Comparison of ENCODE assay signal across 22 mouse cellular contexts in genomic region chr8:119128266-119128665, GRCm38 (mm10).
DNase-seq lines count a peak whose midpoint lies in the region; ATAC-seq and TF ChIP-seq lines count a peak whose summit lies in the region.
"Had no signal": no experiment of that assay in that cellular context is flagged by ENCODE, and none has a peak within 500 bp of the region (broad histone marks: within the 10 kb centered on the region; RNA-seq: fewer than 3 reads in every experiment).

No protein-coding gene starts in this region.

- H3K4me3 ChIP-seq in forebrain, embryonic 15.5 days = no peak overlapping the region
- H3K4me3 ChIP-seq in forebrain, embryonic 12.5 days (replicated peaks) = no peak overlapping the region
- H3K4me3 ChIP-seq in intestine, embryonic 14.5 days (ENCODE audit: low read depth, low read length) = no peak overlapping the region
- no peak overlapping the region for H3K4me3 ChIP-seq in intestine, postnatal 0 days (ENCODE audit: low read depth, low read length)
- H3K4me3 ChIP-seq in midbrain, embryonic 15.5 days = no peak overlapping the region
- H3K4me3 ChIP-seq in neural tube, embryonic 15.5 days (replicated peaks) = no peak overlapping the region
- H3K4me3 ChIP-seq: heart, embryonic 10.5 days; liver, embryonic 13.5 days; megakaryocyte, embryonic 14.5 days had no signal

- 84% methylated on average over 3 of the region's 3 CpGs for WGBS in forebrain, embryonic 15.5 days
- WGBS in forebrain, embryonic 12.5 days = 76% methylated on average over 3 of the region's 3 CpGs
- WGBS in intestine, embryonic 14.5 days = 43% methylated on average over 3 of the region's 3 CpGs
- whole genome bisulfite sequencing in intestine, postnatal 0 days = 61% methylated on average over 3 of the region's 3 CpGs
- 60% methylated on average over 3 of the region's 3 CpGs for WGBS in midbrain, embryonic 15.5 days
- WGBS in neural tube, embryonic 15.5 days = 42% methylated on average over 3 of the region's 3 CpGs

- H3K9me3 ChIP-seq in forebrain, embryonic 15.5 days = no peaks in the 10 kb centered on the region
- H3K9me3 ChIP-seq in forebrain, embryonic 12.5 days = no peaks in the 10 kb centered on the region; the same call in 1 of the 2 replicates
- no peaks in the 10 kb centered on the region for H3K9me3 ChIP-seq in intestine, embryonic 14.5 days (ENCODE audit: control insufficient read depth, low read length)
- no peaks in the 10 kb centered on the region for H3K9me3 ChIP-seq in intestine, postnatal 0 days (ENCODE audit: control insufficient read depth)
- H3K9me3 ChIP-seq in midbrain, embryonic 15.5 days = no peaks in the 10 kb centered on the region
- no peaks in the 10 kb centered on the region for H3K9me3 ChIP-seq in neural tube, embryonic 15.5 days (replicated peaks)
- H3K9me3 ChIP-seq: heart, embryonic 10.5 days had no signal

- H3K4me1 ChIP-seq in forebrain, embryonic 15.5 days = peaks cover 13% of the 10 kb centered on the region
- 0 out of 2 replicates have a peak, but pooled peaks cover 3% of the 10 kb centered on the region for H3K4me1 ChIP-seq in forebrain, embryonic 12.5 days
- peaks cover 3% of the 10 kb centered on the region for H3K4me1 ChIP-seq in intestine, embryonic 14.5 days (replicated peaks; ENCODE audit: control insufficient read depth, insufficient read depth, low read length)
- H3K4me1 ChIP-seq in intestine, postnatal 0 days (replicated peaks; ENCODE audit: control insufficient read depth, insufficient read depth, low read length) = no peaks in the 10 kb centered on the region
- H3K4me1 ChIP-seq in midbrain, embryonic 15.5 days = peaks cover 10% of the 10 kb centered on the region
- peaks cover 12% of the 10 kb centered on the region for H3K4me1 ChIP-seq in neural tube, embryonic 15.5 days
- H3K4me1 ChIP-seq: liver, embryonic 13.5 days; megakaryocyte, embryonic 14.5 days had no signal

- no peak overlapping the region for H3K4me2 ChIP-seq in forebrain, embryonic 15.5 days (replicated peaks)
- H3K4me2 ChIP-seq in forebrain, embryonic 12.5 days = no peak overlapping the region
- H3K4me2 ChIP-seq in intestine, embryonic 14.5 days (ENCODE audit: low read length) = no peak overlapping the region
- no peak overlapping the region for H3K4me2 ChIP-seq in intestine, postnatal 0 days (replicated peaks; ENCODE audit: low read depth)
- H3K4me2 ChIP-seq in midbrain, embryonic 15.5 days = no peak overlapping the region
- H3K4me2 ChIP-seq in neural tube, embryonic 15.5 days = no peak overlapping the region
- H3K4me2 ChIP-seq: liver, embryonic 13.5 days; lung, embryonic 14.5 days had no signal

- no peaks in the 10 kb centered on the region for H3K27me3 ChIP-seq in forebrain, embryonic 15.5 days
- no peaks in the 10 kb centered on the region for H3K27me3 ChIP-seq in forebrain, embryonic 12.5 days
- H3K27me3 ChIP-seq in intestine, embryonic 14.5 days (replicated peaks; ENCODE audit: control insufficient read depth, insufficient read depth, low read length) = no peaks in the 10 kb centered on the region
- H3K27me3 ChIP-seq in intestine, postnatal 0 days (replicated peaks; ENCODE audit: control insufficient read depth, insufficient read depth, low read length) = no peaks in the 10 kb centered on the region
- no peaks in the 10 kb centered on the region for H3K27me3 ChIP-seq in midbrain, embryonic 15.5 days (replicated peaks)
- no peaks in the 10 kb centered on the region for H3K27me3 ChIP-seq in neural tube, embryonic 15.5 days (replicated peaks)
- H3K27me3 ChIP-seq: liver, embryonic 13.5 days; megakaryocyte, embryonic 14.5 days had no signal

- H3K27ac ChIP-seq in forebrain, embryonic 15.5 days (replicated peaks) = peak overlapping the region; percentile 11; the same call in 1 of the 2 replicates
- H3K27ac ChIP-seq in forebrain, embryonic 12.5 days = no peak overlapping the region
- H3K27ac ChIP-seq in intestine, embryonic 14.5 days (ENCODE audit: low read depth) = no peak overlapping the region
- no peak overlapping the region for H3K27ac ChIP-seq in intestine, postnatal 0 days (ENCODE audit: low read depth, low read length)
- H3K27ac ChIP-seq in midbrain, embryonic 15.5 days = peak overlapping the region; percentile 9; the same call in 1 of the 2 replicates
- peak overlapping the region; percentile 70 for H3K27ac ChIP-seq in neural tube, embryonic 15.5 days (replicated peaks)
- H3K27ac ChIP-seq: heart, embryonic 10.5 days; liver, embryonic 13.5 days had no signal

- no peak for TF ChIP-seq CTCF in intestine, postnatal 0 days (IDR thresholded peaks at IDR 0.05; ENCODE audit: low read depth)

- H3K36me3 ChIP-seq in forebrain, embryonic 15.5 days = no peaks in the 10 kb centered on the region
- H3K36me3 ChIP-seq in forebrain, embryonic 12.5 days (replicated peaks) = no peaks in the 10 kb centered on the region
- H3K36me3 ChIP-seq in intestine, embryonic 14.5 days (ENCODE audit: control insufficient read depth, insufficient read depth, low read length) = no peaks in the 10 kb centered on the region
- H3K36me3 ChIP-seq in intestine, postnatal 0 days (ENCODE audit: control insufficient read depth, insufficient read depth) = no peaks in the 10 kb centered on the region
- no peaks in the 10 kb centered on the region for H3K36me3 ChIP-seq in midbrain, embryonic 15.5 days (replicated peaks)
- H3K36me3 ChIP-seq in neural tube, embryonic 15.5 days = no peaks in the 10 kb centered on the region
- H3K36me3 ChIP-seq: heart, embryonic 10.5 days; liver, embryonic 13.5 days had no signal

- no peak for DNase-seq in intestine, embryonic 14.5 days (ENCODE audit: low spot score)
- no peak for DNase-seq in adrenal gland, postnatal 14 days
- no peak for DNase-seq in ovary, postnatal 36 days (ENCODE audit: low spot score)
- DNase-seq: adrenal gland, postnatal 36 days; cerebellum, adult 9-11 months; kidney, adult 11 months; kidney, postnatal 4 days; liver, embryonic 13.5 days; lung, postnatal 36 days; retina, postnatal 1 day; right cerebral cortex, postnatal 25 days; spleen, adult 18-20 months; thymus, adult 2 months; thymus, postnatal 4 days had no signal

- no peak for ATAC-seq in forebrain, embryonic 15.5 days (replicated peaks)
- no peak for ATAC-seq in forebrain, embryonic 12.5 days (ENCODE audit: low FRiP score)
- ATAC-seq in intestine, embryonic 14.5 days (replicated peaks; ENCODE audit: low FRiP score, low TSS enrichment, low read depth) = 0 out of 2 replicates have a peak, but pooled peaks have one; percentile 12
- ATAC-seq in intestine, postnatal 0 days = no peak
- ATAC-seq in midbrain, embryonic 15.5 days (replicated peaks) = 0 out of 2 replicates have a peak, but pooled peaks have one; percentile 11
- no peak for ATAC-seq in neural tube, embryonic 15.5 days (ENCODE audit: low FRiP score)

- no peak overlapping the region for H3K9ac ChIP-seq in forebrain, embryonic 15.5 days (replicated peaks)
- no peak overlapping the region for H3K9ac ChIP-seq in forebrain, embryonic 12.5 days
- no peak overlapping the region for H3K9ac ChIP-seq in intestine, embryonic 14.5 days (ENCODE audit: low read length)
- no peak overlapping the region for H3K9ac ChIP-seq in intestine, postnatal 0 days (ENCODE audit: low read depth, low read length)
- H3K9ac ChIP-seq in midbrain, embryonic 15.5 days = no peak overlapping the region
- H3K9ac ChIP-seq in neural tube, embryonic 15.5 days (replicated peaks) = no peak overlapping the region
- H3K9ac ChIP-seq: liver, embryonic 13.5 days; lung, embryonic 14.5 days had no signal

Comparison
In these comparisons a context has a peak if more than half of its experiments do, and no peak if none do; other contexts are left out.
1. ATAC-seq: peak in intestine, embryonic 14.5 days (single experiment) and midbrain, embryonic 15.5 days (single experiment); none in forebrain, embryonic 15.5 days (single experiment), forebrain, embryonic 12.5 days (single experiment), intestine, postnatal 0 days (single experiment) and neural tube, embryonic 15.5 days (single experiment).
2. H3K27ac ChIP-seq: peak in forebrain, embryonic 15.5 days (single experiment), midbrain, embryonic 15.5 days (single experiment) and neural tube, embryonic 15.5 days (single experiment); none in forebrain, embryonic 12.5 days (single experiment), intestine, embryonic 14.5 days (single experiment) and intestine, postnatal 0 days (single experiment).